Comparison of ENCODE assay signal across 14 mouse cellular contexts in genomic region chr13:43295684-43296083, GRCm38 (mm10). TPM values are rescaled to one million over a fixed set of nuclear protein-coding genes. Genes with fewer than 3 reads are reported as not detected.
DNase-seq lines count a peak whose midpoint lies in the region; ATAC-seq and TF ChIP-seq lines count a peak whose summit lies in the region.
"Had no signal": no experiment of that assay in that cellular context is flagged by ENCODE, and none has a peak within 500 bp of the region (broad histone marks: within the 10 kb centered on the region; RNA-seq: fewer than 3 reads in every experiment).

No protein-coding gene starts in this region.

- no peaks in the 10 kb centered on the region for H3K27me3 ChIP-seq in heart, postnatal 0 days (ENCODE audit: control insufficient read depth, insufficient read depth, low read length)
- H3K27me3 ChIP-seq in ES-Bruce4 (ENCODE audit: control insufficient read depth, insufficient read depth, low read length, poor library complexity, severe bottlenecking) = no peaks in the 10 kb centered on the region
- peaks cover 9% of the 10 kb centered on the region for H3K27me3 ChIP-seq in forebrain, embryonic 13.5 days
- H3K27me3 ChIP-seq in forebrain, embryonic 12.5 days = peaks cover 22% of the 10 kb centered on the region

- 84% methylated on average over 7 of the region's 7 CpGs for WGBS in heart, postnatal 0 days
- WGBS in forebrain, embryonic 13.5 days = 89% methylated on average over 7 of the region's 7 CpGs
- WGBS in forebrain, embryonic 12.5 days = 88% methylated on average over 7 of the region's 7 CpGs

- H3K9ac ChIP-seq in heart, postnatal 0 days (replicated peaks; ENCODE audit: low read depth, low read length) = no peak overlapping the region
- no peak overlapping the region for H3K9ac ChIP-seq in ES-Bruce4 (ENCODE audit: low read depth, poor library complexity, severe bottlenecking)
- H3K9ac ChIP-seq in forebrain, embryonic 13.5 days = no peak overlapping the region
- H3K9ac ChIP-seq in forebrain, embryonic 12.5 days = no peak overlapping the region
- H3K9ac ChIP-seq: liver, embryonic 13.5 days; midbrain, embryonic 13.5 days had no signal

- H3K4me2 ChIP-seq in heart, postnatal 0 days (ENCODE audit: low read depth, low read length) = no peak overlapping the region
- no peak overlapping the region for H3K4me2 ChIP-seq in forebrain, embryonic 13.5 days
- H3K4me2 ChIP-seq in forebrain, embryonic 12.5 days = no peak overlapping the region
- H3K4me2 ChIP-seq: liver, embryonic 13.5 days; midbrain, embryonic 13.5 days had no signal

- no peak for TF ChIP-seq CTCF in heart, postnatal 0 days (IDR thresholded peaks at IDR 0.05; ENCODE audit: low read depth)
- no peak for TF ChIP-seq CTCF in ES-Bruce4 (IDR thresholded peaks at IDR 0.05; ENCODE audit: low read depth, low read length)

- peaks cover 4% of the 10 kb centered on the region; the same call in 1 of the 2 replicates for H3K36me3 ChIP-seq in heart, postnatal 0 days (replicated peaks; ENCODE audit: control insufficient read depth, insufficient read depth, low read length)
- H3K36me3 ChIP-seq in ES-Bruce4 (ENCODE audit: control insufficient read depth, insufficient read depth, low read length, poor library complexity, severe bottlenecking) = no peaks in the 10 kb centered on the region
- no peaks in the 10 kb centered on the region for H3K36me3 ChIP-seq in forebrain, embryonic 13.5 days (ENCODE audit: poor library complexity, severe bottlenecking)
- H3K36me3 ChIP-seq in forebrain, embryonic 12.5 days (replicated peaks) = no peaks in the 10 kb centered on the region
- H3K36me3 ChIP-seq: liver, embryonic 13.5 days had no signal

- no peak for TF ChIP-seq POLR2A in ES-Bruce4 (IDR thresholded peaks at IDR 0.05; ENCODE audit: insufficient read depth, low read length)

- ATAC-seq in heart, postnatal 0 days (ENCODE audit: insufficient read depth, low read depth) = no peak
- peak; percentile 94 for ATAC-seq in megakaryocyte, adult 5-6 weeks (ENCODE audit: poor library complexity, severe bottlenecking)
- no peak for ATAC-seq in forebrain, embryonic 13.5 days
- ATAC-seq in forebrain, embryonic 12.5 days (ENCODE audit: low FRiP score) = no peak
- ATAC-seq: forebrain, embryonic 14.5 days; inflammation-experienced regulatory T-cells, adult 6 months; midbrain, embryonic 13.5 days had no signal

- no peak overlapping the region for H3K4me3 ChIP-seq in heart, postnatal 0 days (ENCODE audit: low read depth, low read length)
- no peak overlapping the region for H3K4me3 ChIP-seq in ES-Bruce4 (ENCODE audit: low read depth, low read length)
- H3K4me3 ChIP-seq in forebrain, embryonic 13.5 days = no peak overlapping the region
- no peak overlapping the region for H3K4me3 ChIP-seq in forebrain, embryonic 12.5 days (replicated peaks)
- H3K4me3 ChIP-seq: liver, embryonic 13.5 days; midbrain, embryonic 13.5 days had no signal

- no peak for TF ChIP-seq EP300 in heart, postnatal 0 days (IDR thresholded peaks at IDR 0.05; ENCODE audit: low read depth)
- TF ChIP-seq EP300 in ES-Bruce4 (IDR thresholded peaks at IDR 0.05; ENCODE audit: insufficient read depth, low read depth, low read length) = no peak

- H3K9me3 ChIP-seq in heart, postnatal 0 days (replicated peaks; ENCODE audit: control insufficient read depth, low read length) = no peaks in the 10 kb centered on the region
- H3K9me3 ChIP-seq in ES-Bruce4 (replicated peaks; ENCODE audit: control insufficient read depth, insufficient read depth, low read length, poor library complexity, severe bottlenecking) = no peaks in the 10 kb centered on the region
- H3K9me3 ChIP-seq in forebrain, embryonic 13.5 days (replicated peaks) = no peaks in the 10 kb centered on the region
- H3K9me3 ChIP-seq in forebrain, embryonic 12.5 days = no peaks in the 10 kb centered on the region
- H3K9me3 ChIP-seq: liver, embryonic 13.5 days; midbrain, embryonic 13.5 days had no signal

- DNase-seq in heart, postnatal 0 days (ENCODE audit: low spot score) = no peak
- no peak for DNase-seq in heart, adult 9 months (ENCODE audit: low spot score in 2 of 2)
- peak; percentile 47 for DNase-seq in A20 (ENCODE audit: low read depth, low spot score)
- DNase-seq in kidney, postnatal 10 days = no peak
- DNase-seq: gastrocnemius, postnatal 14 days; liver, embryonic 13.5 days; right cerebral cortex, postnatal 14 days had no signal

- H3K27ac ChIP-seq in heart, postnatal 0 days (ENCODE audit: low read depth) = peak overlapping the region; percentile 57; the same call in 1 of the 2 replicates
- H3K27ac ChIP-seq in ES-Bruce4 (ENCODE audit: insufficient read depth, low read length) = peak overlapping the region; percentile 75
- H3K27ac ChIP-seq in forebrain, embryonic 13.5 days = no peak overlapping the region
- no peak overlapping the region for H3K27ac ChIP-seq in forebrain, embryonic 12.5 days
- H3K27ac ChIP-seq: liver, embryonic 13.5 days; midbrain, embryonic 13.5 days had no signal

- H3K4me1 ChIP-seq in heart, postnatal 0 days (ENCODE audit: control insufficient read depth, insufficient read depth) = peaks cover 27% of the 10 kb centered on the region
- peaks cover 12% of the 10 kb centered on the region for H3K4me1 ChIP-seq in ES-Bruce4 (ENCODE audit: control insufficient read depth, insufficient read depth, low read length)
- peaks cover 16% of the 10 kb centered on the region for H3K4me1 ChIP-seq in forebrain, embryonic 13.5 days
- peaks cover 14% of the 10 kb centered on the region for H3K4me1 ChIP-seq in forebrain, embryonic 12.5 days

RNA-seq across cellular contexts. Expression of gene Gfod1, which starts 8.3 kb away (rescaled TPM):
- 14.4 and 20.5 TPM in 2 replicates for total RNA-seq in heart, postnatal 0 days (2014; rRNA removed; ENCODE audit: low replicate concordance)
- polyA plus RNA-seq in heart, postnatal 0 days (2015; fragmentation: Nextera tagmentation; extraction: Ambion mirVana) = 1.5 and 2.5 TPM in 2 replicates
- polyA plus RNA-seq in ES-Bruce4 (2011; ENCODE audit: insufficient read depth, insufficient read length, low read depth, missing spikeins) = 3.3 and 6.2 TPM in 2 replicates
- total RNA-seq in megakaryocyte, adult 5-6 weeks (2015) = 10.8 and 16.8 TPM in 2 replicates
- total RNA-seq in megakaryocyte, adult 5-6 weeks (2017) = 4.9 and 7.2 TPM in 2 replicates
- 1.2 and 1.3 TPM in 2 replicates for polyA plus RNA-seq in forebrain, embryonic 13.5 days (2015; fragmentation: Nextera tagmentation; extraction: Ambion mirVana)
- polyA plus RNA-seq in forebrain, embryonic 12.5 days (2016; fragmentation: Nextera tagmentation; extraction: Ambion mirVana) = 0.97 and 1.1 TPM in 2 replicates

Comparison
In these comparisons a context has a peak if more than half of its experiments do, and no peak if none do; other contexts are left out.
1. H3K27ac ChIP-seq: peak in heart, postnatal 0 days (single experiment) and ES-Bruce4 (single experiment); none in forebrain, embryonic 13.5 days (single experiment) and forebrain, embryonic 12.5 days (single experiment).